Mouse (Mus musculus): ENCODE data around the gene Rtl8b. TPM values are rescaled to one million over a fixed set of nuclear protein-coding genes. Genes with fewer than 3 reads are reported as not detected.
"Not testable (repeated sequence)": the region's sequence is repeated elsewhere in the genome, so short reads cannot be mapped to it uniquely, and the experiment has no call there.

The Rtl8b gene
- polyA plus RNA-seq, 1 experiment from 2014 or later: 72.5 TPM

- not testable (repeated sequence) for H3K27ac ChIP-seq (ENCODE audit: low read depth); H3K4me1 ChIP-seq (ENCODE audit: insufficient read depth); H3K4me2 ChIP-seq; H3K36me3 ChIP-seq (ENCODE audit: insufficient read depth); DNase-seq; H3K9ac ChIP-seq; ATAC-seq (ENCODE audit: insufficient read depth); H3K4me3 ChIP-seq (ENCODE audit: low read depth, low read length); H3K27me3 ChIP-seq (ENCODE audit: insufficient read depth, low read length); H3K9me3 ChIP-seq (ENCODE audit: low read depth, low read length)
- 54% methylated on average over 3 of the region's 3 CpGs for WGBS
These were observed 32.1 kb downstream of the Rtl8b start for GRCm38 (mm10) chrX:53638107-53638506.

Other genes with a start within 250 kb of the Rtl8b start
- gene Etd, start 235.5 kb downstream of the Rtl8b start, polyA plus RNA-seq (2014; fragmentation: Nextera tagmentation; extraction: Ambion mirVana): not detected in 2 replicates
- 29.7 and 30.8 TPM in 2 replicates for gene Rtl8c, start 62.4 kb downstream of the Rtl8b start, polyA plus RNA-seq (2014; fragmentation: Nextera tagmentation; extraction: Ambion mirVana)
- not detected in 2 replicates for gene Gm14597, start 61.4 kb downstream of the Rtl8b start, polyA plus RNA-seq (2014; fragmentation: Nextera tagmentation; extraction: Ambion mirVana)
- 79.7 and 79.9 TPM in 2 replicates for gene Rtl8a, start 26.7 kb downstream of the Rtl8b start, polyA plus RNA-seq (2014; fragmentation: Nextera tagmentation; extraction: Ambion mirVana)
- gene 4930502E18Rik, start 54.4 kb upstream of the Rtl8b start, polyA plus RNA-seq (2014; fragmentation: Nextera tagmentation; extraction: Ambion mirVana): 0.25 TPM in 1 of 2 replicates, not detected in the other
- gene 1700013H16Rik, start 87.4 kb upstream of the Rtl8b start, polyA plus RNA-seq (2014; fragmentation: Nextera tagmentation; extraction: Ambion mirVana): not detected in 2 replicates
- not detected in 2 replicates for gene Zfp36l3, start 106.0 kb upstream of the Rtl8b start, polyA plus RNA-seq (2014; fragmentation: Nextera tagmentation; extraction: Ambion mirVana)
- 0.87 and 1.3 TPM in 2 replicates for gene Xlr, start 127.3 kb upstream of the Rtl8b start, polyA plus RNA-seq (2014; fragmentation: Nextera tagmentation; extraction: Ambion mirVana)

Measured in lung, embryonic 14.5 days (tissue).